In the genomic region with DNA sequence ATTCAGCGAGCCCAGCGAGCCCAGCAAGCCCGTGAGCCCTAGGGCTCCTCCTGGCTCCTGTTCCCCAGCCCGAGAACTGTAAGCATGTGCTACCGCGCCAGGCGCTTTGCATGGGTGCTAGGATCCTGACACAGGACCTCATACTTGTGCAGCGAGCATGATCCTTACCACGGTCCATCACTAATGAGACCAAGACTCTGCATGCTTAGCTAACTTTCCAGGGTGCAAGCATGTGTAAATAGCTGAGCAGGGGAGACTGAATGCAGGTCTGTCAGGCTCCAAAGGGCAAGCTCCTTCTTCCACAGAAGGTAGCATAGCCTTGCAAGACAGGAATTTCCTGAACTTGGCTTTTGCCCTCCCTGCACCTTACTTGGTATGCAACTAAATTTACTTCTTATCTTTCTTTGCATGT, we compare ENCODE assay signal across 18 mouse cellular contexts.
A peak's percentile ranks its signal among the peaks of the same experiment; 100 is the strongest.
DNase-seq lines count a peak whose midpoint lies in the region; ATAC-seq and TF ChIP-seq lines count a peak whose summit lies in the region.
"Had no signal": no experiment of that assay in that cellular context is flagged by ENCODE, and none has a peak within 500 bp of the region (broad histone marks: within the 10 kb centered on the region; RNA-seq: fewer than 3 reads in every experiment).

No protein-coding gene starts in this region.

- H3K4me3 ChIP-seq in kidney, embryonic 15.5 days (replicated peaks) = no peak overlapping the region
- H3K4me3 ChIP-seq in stomach, embryonic 15.5 days (replicated peaks) = no peak overlapping the region
- no peak overlapping the region for H3K4me3 ChIP-seq in liver, postnatal 0 days (ENCODE audit: low read depth, low read length)
- H3K4me3 ChIP-seq in liver, embryonic 12.5 days = no peak overlapping the region
- H3K4me3 ChIP-seq: hindbrain, embryonic 13.5 days had no signal

- no peaks in the 10 kb centered on the region for H3K4me1 ChIP-seq in kidney, embryonic 15.5 days
- H3K4me1 ChIP-seq in stomach, embryonic 15.5 days = no peaks in the 10 kb centered on the region; the same call in 1 of the 2 replicates
- H3K4me1 ChIP-seq in liver, postnatal 0 days (ENCODE audit: insufficient read depth) = no peaks in the 10 kb centered on the region
- peaks cover 2% of the 10 kb centered on the region; the same call in 1 of the 2 replicates for H3K4me1 ChIP-seq in liver, embryonic 12.5 days

- H3K36me3 ChIP-seq in kidney, embryonic 15.5 days = no peaks in the 10 kb centered on the region
- H3K36me3 ChIP-seq in stomach, embryonic 15.5 days = no peaks in the 10 kb centered on the region
- H3K36me3 ChIP-seq in liver, postnatal 0 days (replicated peaks; ENCODE audit: insufficient read depth, low read length) = no peaks in the 10 kb centered on the region
- H3K36me3 ChIP-seq in liver, embryonic 12.5 days = no peaks in the 10 kb centered on the region
- H3K36me3 ChIP-seq: hindbrain, embryonic 13.5 days had no signal

- DNase-seq in urinary bladder, adult 2 months (ENCODE audit: low spot score) = peak; percentile 23
- no peak for DNase-seq in urinary bladder, postnatal 4 days (ENCODE audit: low spot score in 2 of 2)
- DNase-seq in liver, postnatal 0 days = no peak
- DNase-seq in cerebellum, postnatal 14 days = no peak
- DNase-seq: adrenal gland, postnatal 36 days; cerebellum, adult 8-10 months; gastrocnemius, postnatal 14 days; heart, postnatal 10 days; layer of hippocampus, postnatal 36 days; left cerebral cortex, postnatal 4 days; lung, postnatal 4 days; thymus, adult 18-20 months had no signal

- 0 out of 2 replicates have a peak overlapping the region, but pooled peaks have one; percentile 25 for H3K27ac ChIP-seq in kidney, embryonic 15.5 days
- no peak overlapping the region for H3K27ac ChIP-seq in stomach, embryonic 15.5 days
- H3K27ac ChIP-seq in liver, postnatal 0 days (ENCODE audit: low read depth) = no peak overlapping the region
- H3K27ac ChIP-seq in liver, embryonic 12.5 days = no peak overlapping the region
- H3K27ac ChIP-seq: hindbrain, embryonic 13.5 days had no signal

- no peak for TF ChIP-seq EP300 in liver, postnatal 0 days (IDR thresholded peaks at IDR 0.05; ENCODE audit: low read depth)

- no peaks in the 10 kb centered on the region for H3K27me3 ChIP-seq in kidney, embryonic 15.5 days
- H3K27me3 ChIP-seq in stomach, embryonic 15.5 days (replicated peaks) = no peaks in the 10 kb centered on the region
- no peaks in the 10 kb centered on the region for H3K27me3 ChIP-seq in liver, postnatal 0 days (ENCODE audit: insufficient read depth, low read length)
- H3K27me3 ChIP-seq in liver, embryonic 12.5 days (replicated peaks) = no peaks in the 10 kb centered on the region; the same call in 1 of the 2 replicates
- H3K27me3 ChIP-seq: hindbrain, embryonic 13.5 days had no signal

- WGBS in kidney, embryonic 15.5 days = 32% methylated on average over 9 of the region's 9 CpGs
- WGBS in stomach, embryonic 15.5 days = 55% methylated on average over 9 of the region's 9 CpGs
- 46% methylated on average over 9 of the region's 9 CpGs for WGBS in liver, postnatal 0 days (ENCODE audit: insufficient replicate concordance)
- 48% methylated on average over 9 of the region's 9 CpGs for WGBS in liver, embryonic 12.5 days (ENCODE audit: insufficient replicate concordance)

- H3K9me3 ChIP-seq in kidney, embryonic 15.5 days (replicated peaks) = no peaks in the 10 kb centered on the region
- no peaks in the 10 kb centered on the region for H3K9me3 ChIP-seq in stomach, embryonic 15.5 days
- H3K9me3 ChIP-seq in liver, postnatal 0 days (ENCODE audit: low read length) = no peaks in the 10 kb centered on the region
- H3K9me3 ChIP-seq in liver, embryonic 12.5 days (replicated peaks) = no peaks in the 10 kb centered on the region
- H3K9me3 ChIP-seq: hindbrain, embryonic 13.5 days had no signal

- peak; percentile 82 for ATAC-seq in kidney, embryonic 15.5 days (replicated peaks; ENCODE audit: low FRiP score)
- no peak for ATAC-seq in stomach, embryonic 15.5 days (ENCODE audit: insufficient read depth, low FRiP score, low read depth)
- ATAC-seq in liver, postnatal 0 days = no peak
- no peak for ATAC-seq in liver, embryonic 12.5 days

- no peak overlapping the region for H3K9ac ChIP-seq in kidney, embryonic 15.5 days
- no peak overlapping the region for H3K9ac ChIP-seq in stomach, embryonic 15.5 days
- H3K9ac ChIP-seq in liver, postnatal 0 days (replicated peaks) = no peak overlapping the region
- H3K9ac ChIP-seq in liver, embryonic 12.5 days = no peak overlapping the region
- H3K9ac ChIP-seq: hindbrain, embryonic 13.5 days; lung, embryonic 14.5 days had no signal

- H3K4me2 ChIP-seq in kidney, embryonic 15.5 days = 0 out of 2 replicates have a peak overlapping the region, but pooled peaks have one; percentile 15
- 0 out of 2 replicates have a peak overlapping the region, but pooled peaks have one; percentile 11 for H3K4me2 ChIP-seq in stomach, embryonic 15.5 days
- H3K4me2 ChIP-seq in liver, postnatal 0 days (ENCODE audit: low read depth, low read length) = no peak overlapping the region
- no peak overlapping the region for H3K4me2 ChIP-seq in liver, embryonic 12.5 days
- H3K4me2 ChIP-seq: hindbrain, embryonic 13.5 days; lung, embryonic 14.5 days; midbrain, embryonic 11.5 days had no signal

- TF ChIP-seq CTCF in liver, postnatal 0 days (IDR thresholded peaks at IDR 0.05; ENCODE audit: low read depth) = no peak

Comparison
In these comparisons a context has a peak if more than half of its experiments do, and no peak if none do; other contexts are left out.
1. H3K4me2 ChIP-seq: peak in kidney, embryonic 15.5 days (single experiment) and stomach, embryonic 15.5 days (single experiment); none in liver, postnatal 0 days (single experiment) and liver, embryonic 12.5 days (single experiment).